Mouse (Mus musculus): ENCODE measurements at regions not wholly inside any gene's neighbourhood (a gene's known extent, or its start where the extent isn't known, plus 50 kb on each side); places are given as distances from the start of the nearest gene placed in this dataset.

GRCm38 (mm10) chr16:52867833-52868232 is 414.0 kb upstream of the Alcam start:
- no peaks in the 10 kb centered on the region for H3K36me3 ChIP-seq (ENCODE audit: control insufficient read depth, insufficient read depth, low read length)

GRCm38 (mm10) chr16:52863554-52863953 is 409.7 kb upstream of the Alcam start:
- H3K4me1 ChIP-seq (replicated peaks; ENCODE audit: control insufficient read depth, insufficient read depth, low read length), result no peaks in the 10 kb centered on the region
- TF ChIP-seq POLR2A (IDR thresholded peaks at IDR 0.05; ENCODE audit: control insufficient read depth, extremely low read depth, insufficient read depth, low read length, poor library complexity), result no peak
- no peak for TF ChIP-seq CTCF (IDR thresholded peaks at IDR 0.05; ENCODE audit: borderline replicate concordance, control insufficient read depth, extremely low read depth, insufficient read depth, low read length, poor library complexity)
- WGBS, result 94% methylated on average over 1 of the region's 1 CpGs
- no peaks in the 10 kb centered on the region for H3K27me3 ChIP-seq (ENCODE audit: control insufficient read depth, insufficient read depth, low read length)
- H3K27ac ChIP-seq (ENCODE audit: control insufficient read depth, insufficient read depth, low read length), result no peak overlapping the region
- no peaks in the 10 kb centered on the region for H3K36me3 ChIP-seq (ENCODE audit: control insufficient read depth, insufficient read depth, low read length)
- no peak overlapping the region for H3K4me3 ChIP-seq (ENCODE audit: control insufficient read depth, insufficient read depth, low read length)
- no peak for DNase-seq

More at GRCm38 (mm10) chr16:52867833-52868232, 414.0 kb upstream of the Alcam start:
- Histone ChIP-seq H3K4me3 (ENCODE audit: control insufficient read depth, insufficient read depth, low read length) (no peak overlapping the region), H3K27me3 (ENCODE audit: control insufficient read depth, insufficient read depth, low read length) (no peaks in the 10 kb centered on the region), H3K27ac (ENCODE audit: control insufficient read depth, insufficient read depth, low read length) (no peak overlapping the region), H3K4me1 (replicated peaks; ENCODE audit: control insufficient read depth, insufficient read depth, low read length) (no peaks in the 10 kb centered on the region)
- 89% methylated on average over 6 of the region's 6 CpGs for WGBS
- no peak for DNase-seq
- TF ChIP-seq CTCF (IDR thresholded peaks at IDR 0.05; ENCODE audit: borderline replicate concordance, control insufficient read depth, extremely low read depth, insufficient read depth, low read length, poor library complexity), result no peak
- no peak for TF ChIP-seq POLR2A (IDR thresholded peaks at IDR 0.05; ENCODE audit: control insufficient read depth, extremely low read depth, insufficient read depth, low read length, poor library complexity)

- DNase-seq, result no peak
- Histone ChIP-seq H3K27me3 (ENCODE audit: control insufficient read depth, insufficient read depth, low read length) (no peaks in the 10 kb centered on the region), H3K27ac (ENCODE audit: control insufficient read depth, insufficient read depth, low read length) (no peak overlapping the region), H3K4me1 (replicated peaks; ENCODE audit: control insufficient read depth, insufficient read depth, low read length) (no peaks in the 10 kb centered on the region), H3K36me3 (ENCODE audit: control insufficient read depth, insufficient read depth, low read length) (no peaks in the 10 kb centered on the region), H3K4me3 (ENCODE audit: control insufficient read depth, insufficient read depth, low read length) (no peak overlapping the region)
- WGBS, result 87% methylated on average over 6 of the region's 6 CpGs
- TF ChIP-seq CTCF (IDR thresholded peaks at IDR 0.05; ENCODE audit: borderline replicate concordance, control insufficient read depth, extremely low read depth, insufficient read depth, low read length, poor library complexity), result no peak
- no peak for TF ChIP-seq POLR2A (IDR thresholded peaks at IDR 0.05; ENCODE audit: control insufficient read depth, extremely low read depth, insufficient read depth, low read length, poor library complexity)
Measured at GRCm38 (mm10) chr16:52861263-52861662, 407.4 kb upstream of the Alcam start.

GRCm38 (mm10) chr16:52858441-52859209 is 404.8 kb upstream of the Alcam start:
- no peak for DNase-seq
- Histone ChIP-seq H3K4me3 (ENCODE audit: control insufficient read depth, insufficient read depth, low read length) (no peak overlapping the region), H3K4me1 (replicated peaks; ENCODE audit: control insufficient read depth, insufficient read depth, low read length) (no peaks in the 10 kb centered on the region), H3K27ac (ENCODE audit: control insufficient read depth, insufficient read depth, low read length) (no peak overlapping the region), H3K36me3 (ENCODE audit: control insufficient read depth, insufficient read depth, low read length) (no peaks in the 10 kb centered on the region), H3K27me3 (ENCODE audit: control insufficient read depth, insufficient read depth, low read length) (no peaks in the 10 kb centered on the region)
- 75% methylated on average over 8 of the region's 8 CpGs for WGBS
- TF ChIP-seq POLR2A (IDR thresholded peaks at IDR 0.05; ENCODE audit: control insufficient read depth, extremely low read depth, insufficient read depth, low read length, poor library complexity) (no peak), CTCF (IDR thresholded peaks at IDR 0.05; ENCODE audit: borderline replicate concordance, control insufficient read depth, extremely low read depth, insufficient read depth, low read length, poor library complexity) (no peak)

- no peaks in the 10 kb centered on the region for H3K4me1 ChIP-seq (replicated peaks; ENCODE audit: control insufficient read depth, insufficient read depth, low read length)
- H3K27ac ChIP-seq (ENCODE audit: control insufficient read depth, insufficient read depth, low read length), result no peak overlapping the region
- no peak overlapping the region for H3K4me3 ChIP-seq (ENCODE audit: control insufficient read depth, insufficient read depth, low read length)
- no peaks in the 10 kb centered on the region for H3K27me3 ChIP-seq (ENCODE audit: control insufficient read depth, insufficient read depth, low read length)
- DNase-seq, result no peak
- WGBS, result 98% methylated on average over 2 of the region's 2 CpGs
- TF ChIP-seq POLR2A (IDR thresholded peaks at IDR 0.05; ENCODE audit: control insufficient read depth, extremely low read depth, insufficient read depth, low read length, poor library complexity) (no peak), CTCF (IDR thresholded peaks at IDR 0.05; ENCODE audit: borderline replicate concordance, control insufficient read depth, extremely low read depth, insufficient read depth, low read length, poor library complexity) (no peak)
- no peaks in the 10 kb centered on the region for H3K36me3 ChIP-seq (ENCODE audit: control insufficient read depth, insufficient read depth, low read length)
Measured at GRCm38 (mm10) chr16:52851129-52851528, 397.3 kb upstream of the Alcam start.

GRCm38 (mm10) chr16:52818976-52819375 is 365.1 kb upstream of the Alcam start:
- no peak for DNase-seq
- no peak overlapping the region for H3K27ac ChIP-seq (ENCODE audit: control insufficient read depth, insufficient read depth, low read length)
- H3K4me3 ChIP-seq (ENCODE audit: control insufficient read depth, insufficient read depth, low read length), result no peak overlapping the region
- H3K36me3 ChIP-seq (ENCODE audit: control insufficient read depth, insufficient read depth, low read length), result no peaks in the 10 kb centered on the region
- WGBS, result 93% methylated on average over 1 of the region's 1 CpGs
- H3K27me3 ChIP-seq (ENCODE audit: control insufficient read depth, insufficient read depth, low read length), result no peaks in the 10 kb centered on the region
- no peak for TF ChIP-seq POLR2A (IDR thresholded peaks at IDR 0.05; ENCODE audit: control insufficient read depth, extremely low read depth, insufficient read depth, low read length, poor library complexity)
- no peak for TF ChIP-seq CTCF (IDR thresholded peaks at IDR 0.05; ENCODE audit: borderline replicate concordance, control insufficient read depth, extremely low read depth, insufficient read depth, low read length, poor library complexity)
- no peaks in the 10 kb centered on the region for H3K4me1 ChIP-seq (replicated peaks; ENCODE audit: control insufficient read depth, insufficient read depth, low read length)
